In genomic region chr5:134583006-134583883, GRCm38 (mm10) we compare ENCODE assay signal across 8 mouse cellular contexts. TPM values are rescaled to one million over a fixed set of nuclear protein-coding genes. Genes with fewer than 3 reads are reported as not detected.
DNase-seq lines count a peak whose midpoint lies in the region; ATAC-seq and TF ChIP-seq lines count a peak whose summit lies in the region.

No protein-coding gene starts in this region.

- TF ChIP-seq POLR2A in kidney, adult 2 months (IDR thresholded peaks at IDR 0.05; ENCODE audit: low read depth, low read length): no peak
- TF ChIP-seq POLR2A in bone marrow macrophage, adult 2 months (IDR thresholded peaks at IDR 0.05; ENCODE audit: borderline replicate concordance, low read depth, low read length): no peak

- 26% methylated on average over 15 of the region's 15 CpGs for WGBS in kidney, adult 2 months
- WGBS in midbrain, embryonic 13.5 days: 31% methylated on average over 15 of the region's 15 CpGs

- no peaks in the 10 kb centered on the region for H3K27me3 ChIP-seq in kidney, adult 2 months (replicated peaks; ENCODE audit: control insufficient read depth, insufficient read depth, low read length)
- no peaks in the 10 kb centered on the region for H3K27me3 ChIP-seq in midbrain, embryonic 13.5 days

- no peaks in the 10 kb centered on the region for H3K36me3 ChIP-seq in kidney, adult 2 months (ENCODE audit: control insufficient read depth, insufficient read depth, low read length)
- peaks cover 12% of the 10 kb centered on the region for H3K36me3 ChIP-seq in midbrain, embryonic 13.5 days

- no peaks in the 10 kb centered on the region for H3K9me3 ChIP-seq in midbrain, embryonic 13.5 days

- H3K27ac ChIP-seq in kidney, adult 2 months (ENCODE audit: insufficient read depth, low read depth, low read length): no peak overlapping the region
- H3K27ac ChIP-seq in bone marrow macrophage, adult 2 months (ENCODE audit: insufficient read depth, low read depth, low read length): no peak overlapping the region
- 0 out of 2 replicates have a peak overlapping the region, but pooled peaks have one; percentile 47 for H3K27ac ChIP-seq in midbrain, embryonic 13.5 days

- DNase-seq in kidney, adult 2 months: peak; percentile 44
- no peak for DNase-seq in kidney, adult 11 months
- peak; percentile 34 for DNase-seq in induced T-regulatory cell, adult 2 months (ENCODE audit: low read depth)
- DNase-seq in left cerebral cortex, postnatal 25 days (ENCODE audit: low spot score in 2 of 2): no peak
- DNase-seq in left cerebral cortex, adult 8-10 months (ENCODE audit: low spot score in 2 of 2): no peak
- no peak for DNase-seq in cerebellum, adult 11-12 months

- peaks cover 4% of the 10 kb centered on the region; the same call in 1 of the 2 replicates for H3K4me1 ChIP-seq in kidney, adult 2 months (ENCODE audit: control insufficient read depth, insufficient read depth, low read length)
- H3K4me1 ChIP-seq in bone marrow macrophage, adult 2 months (ENCODE audit: control insufficient read depth, insufficient read depth, low read length): peaks cover 16% of the 10 kb centered on the region
- peaks cover 17% of the 10 kb centered on the region for H3K4me1 ChIP-seq in midbrain, embryonic 13.5 days (replicated peaks)

- peak overlapping the region; percentile 99 for H3K4me3 ChIP-seq in kidney, adult 2 months (ENCODE audit: insufficient read depth, low read depth, low read length)
- peak overlapping the region; percentile 80 for H3K4me3 ChIP-seq in bone marrow macrophage, adult 2 months (ENCODE audit: insufficient read depth, low read length)
- peak overlapping the region; percentile 91 for H3K4me3 ChIP-seq in midbrain, embryonic 13.5 days (replicated peaks)

- no peak for TF ChIP-seq CTCF in kidney, adult 2 months (conservative IDR thresholded peaks at IDR 0.05; ENCODE audit: insufficient read depth, insufficient read length, low read depth, low read length)
- peak; percentile 17; the same call in 1 of the 2 replicates for TF ChIP-seq CTCF in bone marrow macrophage, adult 2 months (IDR thresholded peaks at IDR 0.05; ENCODE audit: low read depth, low read length)

- peak overlapping the region; percentile 84 for H3K9ac ChIP-seq in midbrain, embryonic 13.5 days (replicated peaks)

- peak overlapping the region; percentile 84 for H3K4me2 ChIP-seq in midbrain, embryonic 13.5 days (replicated peaks)

- intact Hi-C loops in left cerebral cortex, postnatal 25 days (cut with DNase I): no loop called here

- ATAC-seq in midbrain, embryonic 13.5 days: 0 out of 2 replicates have a peak, but pooled peaks have one; percentile 31

RNA-seq across cellular contexts. Expression of gene Rfc2, which starts 2.1 kb away (rescaled TPM):
- 65.5 and 76.4 TPM in 2 replicates for polyA plus RNA-seq in kidney, adult 2 months (2012; rRNA removed)
- 90.0 and 91.9 TPM in 2 replicates for polyA plus RNA-seq in bone marrow macrophage, adult 2 months (2012; ENCODE audit: insufficient read depth, insufficient read length, missing spikeins)
- polyA plus RNA-seq in midbrain, embryonic 13.5 days (2015; fragmentation: Nextera tagmentation; extraction: Ambion mirVana): 215 and 219 TPM in 2 replicates
- 10 to 100 TPM; 56.1 to 61.2 TPM for total RNA-seq in left cerebral cortex, postnatal 25 days (2021)
- total RNA-seq in left cerebral cortex, adult 8-10 months (2022): 10 to 100 TPM; 54.0 to 67.3 (median 60.3) TPM

RNA-seq across cellular contexts. Expression of gene Syna, which starts 23.3 kb away (rescaled TPM):
- 0.34 and 0.48 TPM in 2 replicates for polyA plus RNA-seq in kidney, adult 2 months (2012; rRNA removed)
- polyA plus RNA-seq in bone marrow macrophage, adult 2 months (2012; ENCODE audit: insufficient read depth, insufficient read length, missing spikeins): not detected in 2 replicates
- polyA plus RNA-seq in midbrain, embryonic 13.5 days (2015; fragmentation: Nextera tagmentation; extraction: Ambion mirVana): 0.47 and 0.48 TPM in 2 replicates
- under 1 TPM; 0.16 to 0.23 TPM for total RNA-seq in left cerebral cortex, postnatal 25 days (2021)
- total RNA-seq in left cerebral cortex, adult 8-10 months (2022): under 1 TPM in 2 of 4 experiments, not detected in 2; 0.17 to 0.19 TPM

RNA-seq across cellular contexts. Expression of gene Clip2, which starts 31.0 kb away (rescaled TPM):
- 22.4 and 25.2 TPM in 2 replicates for polyA plus RNA-seq in kidney, adult 2 months (2012; rRNA removed)
- 13.1 and 14.3 TPM in 2 replicates for polyA plus RNA-seq in bone marrow macrophage, adult 2 months (2012; ENCODE audit: insufficient read depth, insufficient read length, missing spikeins)
- polyA plus RNA-seq in midbrain, embryonic 13.5 days (2015; fragmentation: Nextera tagmentation; extraction: Ambion mirVana): 13.4 and 15.3 TPM in 2 replicates
- total RNA-seq in left cerebral cortex, postnatal 25 days (2021): 100 to 1,000 TPM; 106 to 120 TPM
- total RNA-seq in left cerebral cortex, adult 8-10 months (2022): 100 to 1,000 TPM in 2 of 4 experiments, 10 to 100 TPM in 2; 92.9 to 105 (median 99.9) TPM

RNA-seq across cellular contexts. Expression of gene Lat2, which starts 31.6 kb away (rescaled TPM):
- polyA plus RNA-seq in kidney, adult 2 months (2012; rRNA removed): 1.8 and 3.3 TPM in 2 replicates
- polyA plus RNA-seq in bone marrow macrophage, adult 2 months (2012; ENCODE audit: insufficient read depth, insufficient read length, missing spikeins): 202 and 213 TPM in 2 replicates
- 4.1 and 5.5 TPM in 2 replicates for polyA plus RNA-seq in midbrain, embryonic 13.5 days (2015; fragmentation: Nextera tagmentation; extraction: Ambion mirVana)
- 1 to 10 TPM; 1.5 to 4.2 TPM for total RNA-seq in left cerebral cortex, postnatal 25 days (2021)
- total RNA-seq in left cerebral cortex, adult 8-10 months (2022): 10 to 100 TPM in 2 of 4 experiments, 1 to 10 TPM in 2; 2.3 to 10.9 (median 6.9) TPM

RNA-seq across cellular contexts. Expression of gene Eif4h, which starts 56.0 kb away (rescaled TPM):
- 192 and 218 TPM in 2 replicates for polyA plus RNA-seq in kidney, adult 2 months (2012; rRNA removed)
- polyA plus RNA-seq in bone marrow macrophage, adult 2 months (2012; ENCODE audit: insufficient read depth, insufficient read length, missing spikeins): 169 and 175 TPM in 2 replicates
- 352 and 382 TPM in 2 replicates for polyA plus RNA-seq in midbrain, embryonic 13.5 days (2015; fragmentation: Nextera tagmentation; extraction: Ambion mirVana)
- 100 to 1,000 TPM; 334 to 352 TPM for total RNA-seq in left cerebral cortex, postnatal 25 days (2021)
- 100 to 1,000 TPM; 311 to 328 (median 321) TPM for total RNA-seq in left cerebral cortex, adult 8-10 months (2022)

Comparison
In these comparisons a context has a peak if more than half of its experiments do, and no peak if none do; other contexts are left out.
1. DNase-seq: peak in kidney, adult 2 months (single experiment) and induced T-regulatory cell, adult 2 months (single experiment); none in kidney, adult 11 months (single experiment), left cerebral cortex, postnatal 25 days (0 of 2), left cerebral cortex, adult 8-10 months (0 of 2) and cerebellum, adult 11-12 months (single experiment).
2. Peak in every context shown above with its lines, with median percentiles within 50 percentile points of each other: H3K4me3 ChIP-seq.